Mouse (Mus musculus) stomach, postnatal 0 days (tissue): ENCODE data around the gene Nr6a1.

Source experiments
- CTCF ChIP-seq: IDR thresholded peaks from 2 replicates; pipeline ENCODE4 v1.5.1; 2016; ENCODE audit warnings: antibody characterized with exemption, low read depth, mild to moderate bottlenecking, moderate library complexity
- EP300 ChIP-seq: optimal IDR thresholded peaks from 2 replicates; pipeline ENCODE3; 2016; ENCODE audit warnings: antibody characterized with exemption

DNA sequence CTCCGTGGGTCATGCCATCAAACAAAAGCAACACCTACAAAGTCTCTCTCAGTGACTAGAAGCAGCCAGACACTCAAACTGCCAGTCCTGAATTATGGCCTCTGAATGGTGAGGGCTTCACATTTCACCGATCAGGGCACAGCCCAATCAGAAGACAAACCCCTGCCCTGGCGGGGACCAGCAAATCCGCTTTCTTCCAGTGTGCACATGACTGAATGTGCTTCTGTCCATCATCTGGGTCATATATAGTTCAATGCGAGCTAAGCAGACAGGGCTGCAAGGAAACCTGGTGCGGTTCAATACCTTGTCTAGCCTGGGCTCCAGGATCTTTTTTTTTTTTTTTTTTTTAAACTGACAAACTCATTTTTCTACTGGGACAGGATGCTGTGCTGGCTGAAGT is 104.5 kb downstream of the Nr6a1 start:
- TF ChIP-seq CTCF (no peak), EP300 (no peak)
